Mouse (Mus musculus) midbrain, embryonic 15.5 days (tissue): ENCODE measurements around the gene Clstn3. TPM values are rescaled to one million over a fixed set of nuclear protein-coding genes. Genes with fewer than 3 reads are reported as not detected.

Source experiments
- ATAC-seq: fragments of 200-750 bp; cut with Nextera tagmentation; replicated peaks from 2 replicates; pipeline ENCODE4 v1.8.0; 2017; ENCODE audit warnings: moderate TSS enrichment
- H3K27ac ChIP-seq: fragments of 300-500 bp; sonication (generic); 2 replicates; pipeline ENCODE4 v1.5.1; 2015; ENCODE audit warnings: mild to moderate bottlenecking, inconsistent platforms
- H3K27me3 ChIP-seq: fragments of 300-500 bp; sonication (generic); replicated peaks from 2 replicates; pipeline ENCODE4 v1.6.1; 2015; ENCODE audit warnings: inconsistent platforms
- H3K36me3 ChIP-seq: fragments of 300-500 bp; sonication (generic); replicated peaks from 2 replicates; pipeline ENCODE4 v1.6.1; 2015; ENCODE audit warnings: inconsistent platforms
- H3K4me1 ChIP-seq: fragments of 300-500 bp; sonication (generic); 2 replicates; pipeline ENCODE4 v1.6.1; 2015; ENCODE audit warnings: inconsistent platforms
- H3K4me2 ChIP-seq: fragments of 300-500 bp; sonication (generic); 2 replicates; pipeline ENCODE4 v1.6.1; 2015; ENCODE audit warnings: inconsistent platforms, mild to moderate bottlenecking, moderate library complexity
- H3K4me3 ChIP-seq: fragments of 300-500 bp; sonication (generic); 2 replicates; pipeline ENCODE4 v1.5.1; 2015; ENCODE audit warnings: mild to moderate bottlenecking, inconsistent platforms
- H3K9ac ChIP-seq: fragments of 300-500 bp; sonication (generic); 2 replicates; pipeline ENCODE4 v1.6.1; 2015; ENCODE audit warnings: mild to moderate bottlenecking, inconsistent platforms
- H3K9me3 ChIP-seq: fragments of 300-500 bp; sonication (generic); 2 replicates; pipeline ENCODE4 v1.6.1; 2016; ENCODE audit warnings: inconsistent platforms
- WGBS: fragments of 180-500 bp; shearing (Covaris S2); methylation state at CpG from one replicate; pipeline ENCODE4 v1.1.7; 2015; ENCODE audit warnings: mixed read lengths; 5-methylcytosine and 5-hydroxymethylcytosine counted together
- polyA plus RNA-seq: library from polyadenylated mRNA; unstranded; fragments of >200 nt; fragmentation: Nextera tagmentation; extraction: Ambion mirVana; gene quantifications from 2 replicates; pipeline ENCODE4 v1.2.1, GENCODE M21; 2015

Gene Clstn3
- polyA plus RNA-seq, 1 experiment from 2014 or later, result 153 TPM

DNA sequence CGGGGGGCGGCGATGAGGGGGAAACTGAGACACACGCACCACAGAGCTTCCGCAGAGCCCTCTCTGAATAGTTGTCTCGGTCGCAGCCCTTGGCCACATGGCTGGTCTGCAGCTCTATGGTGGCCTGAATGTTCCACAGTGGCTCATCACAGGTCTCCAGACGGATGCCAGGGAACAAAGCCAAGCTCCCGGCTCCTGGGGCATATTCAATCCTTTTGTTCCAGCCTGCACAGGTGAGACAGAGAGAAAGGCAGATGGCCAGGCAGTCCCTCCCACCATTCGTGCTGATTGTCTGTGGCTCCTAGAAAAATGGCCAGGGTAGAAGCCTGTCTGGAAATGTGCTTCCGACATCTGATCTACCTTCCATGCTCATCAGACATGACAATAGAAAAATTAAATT is 6.1 kb downstream of the Clstn3 start:
- Histone ChIP-seq H3K4me3 (no peak overlapping the region), H3K4me2 (no peak overlapping the region), H3K9ac (no peak overlapping the region), H3K9me3 (no peaks in the 10 kb centered on the region), H3K4me1 (peaks cover 17% of the 10 kb centered on the region), H3K36me3 (peaks cover 20% of the 10 kb centered on the region), H3K27ac (no peak overlapping the region), H3K27me3 (no peaks in the 10 kb centered on the region)
- ATAC-seq, result no peak
- 84% methylated on average over 11 of the region's 11 CpGs for WGBS

DNA sequence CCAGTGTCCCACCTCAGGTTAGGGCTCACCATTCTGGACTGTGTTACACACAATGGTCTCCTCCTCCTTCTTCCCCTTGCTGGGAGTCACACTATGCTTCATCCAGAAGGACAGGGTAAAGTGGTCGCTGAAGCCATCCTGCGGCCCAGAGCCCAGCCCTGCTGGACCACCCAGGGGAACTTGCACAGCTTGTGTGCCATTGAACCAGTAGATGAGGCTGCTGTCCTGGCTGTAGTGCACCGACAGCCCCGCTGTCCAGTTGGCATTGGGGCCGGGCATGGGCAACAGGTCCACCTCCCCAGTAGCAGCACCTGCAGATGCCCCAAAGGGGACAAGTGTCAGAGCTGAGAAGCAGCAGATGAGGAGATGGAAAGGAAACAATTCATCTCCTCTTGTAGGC is 6.8 kb downstream of the Clstn3 start:
- peaks cover 24% of the 10 kb centered on the region for H3K36me3 ChIP-seq
- no peak overlapping the region for H3K27ac ChIP-seq
- no peak overlapping the region for H3K4me2 ChIP-seq
- no peak for ATAC-seq
- no peaks in the 10 kb centered on the region for H3K9me3 ChIP-seq
- 91% methylated on average over 5 of the region's 5 CpGs for WGBS
- H3K27me3 ChIP-seq, result no peaks in the 10 kb centered on the region
- peaks cover 11% of the 10 kb centered on the region for H3K4me1 ChIP-seq
- no peak overlapping the region for H3K9ac ChIP-seq
- H3K4me3 ChIP-seq, result no peak overlapping the region

DNA sequence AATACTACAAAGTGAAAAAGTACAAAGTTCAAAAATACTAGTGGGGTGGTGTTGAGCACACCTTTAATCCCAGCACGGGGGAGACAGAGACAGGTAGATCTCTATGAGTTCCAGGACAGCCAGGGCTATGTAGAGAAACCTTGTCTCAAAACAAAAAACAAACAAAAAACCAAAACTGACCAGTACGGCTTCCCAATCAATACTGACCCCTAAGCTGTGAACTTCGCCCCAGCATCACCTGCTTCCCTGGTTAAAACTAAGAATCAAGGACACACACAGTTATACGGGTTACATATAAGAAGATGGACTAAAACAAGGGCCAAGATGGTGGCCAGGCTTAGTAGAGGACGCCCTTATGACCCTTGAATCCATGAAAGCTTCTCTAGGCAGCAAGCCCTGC is 8.4 kb downstream of the Clstn3 start:
- peaks cover 21% of the 10 kb centered on the region for H3K36me3 ChIP-seq
- 94% methylated on average over 5 of the region's 5 CpGs for WGBS

DNA sequence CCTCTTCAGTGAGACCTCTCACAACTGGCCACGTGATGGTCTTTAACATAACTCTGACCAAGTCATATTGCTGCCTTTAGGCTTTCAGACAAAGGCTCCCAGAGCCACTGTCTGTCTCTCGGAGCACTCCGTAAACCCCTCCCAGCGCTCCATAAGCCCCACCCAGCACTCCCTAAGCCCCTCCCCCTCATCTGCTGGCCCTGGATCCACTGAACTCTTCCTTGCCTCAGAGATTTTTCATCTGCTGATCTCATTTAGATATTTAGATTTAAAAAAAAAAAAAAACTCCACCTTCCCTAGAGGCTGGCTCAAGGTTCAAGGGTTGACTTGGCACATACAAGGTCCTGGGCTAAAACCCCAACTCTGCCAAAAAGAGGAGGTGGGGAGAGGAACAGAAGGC is 10.8 kb downstream of the Clstn3 start:
- 52% methylated on average over 4 of the region's 4 CpGs for WGBS
- Histone ChIP-seq H3K9me3 (no peaks in the 10 kb centered on the region), H3K4me2 (no peak overlapping the region), H3K27ac (no peak overlapping the region), H3K4me3 (no peak overlapping the region), H3K27me3 (no peaks in the 10 kb centered on the region), H3K36me3 (peaks cover 26% of the 10 kb centered on the region), H3K9ac (no peak overlapping the region), H3K4me1 (no peaks in the 10 kb centered on the region)
- ATAC-seq, result no peak

More for the DNA sequence above, 8.4 kb downstream of the Clstn3 start:
- Histone ChIP-seq H3K27me3 (no peaks in the 10 kb centered on the region), H3K4me1 (no peaks in the 10 kb centered on the region), H3K9ac (no peak overlapping the region), H3K9me3 (no peaks in the 10 kb centered on the region), H3K4me2 (no peak overlapping the region), H3K27ac (no peak overlapping the region), H3K4me3 (no peak overlapping the region)
- ATAC-seq, result no peak

DNA sequence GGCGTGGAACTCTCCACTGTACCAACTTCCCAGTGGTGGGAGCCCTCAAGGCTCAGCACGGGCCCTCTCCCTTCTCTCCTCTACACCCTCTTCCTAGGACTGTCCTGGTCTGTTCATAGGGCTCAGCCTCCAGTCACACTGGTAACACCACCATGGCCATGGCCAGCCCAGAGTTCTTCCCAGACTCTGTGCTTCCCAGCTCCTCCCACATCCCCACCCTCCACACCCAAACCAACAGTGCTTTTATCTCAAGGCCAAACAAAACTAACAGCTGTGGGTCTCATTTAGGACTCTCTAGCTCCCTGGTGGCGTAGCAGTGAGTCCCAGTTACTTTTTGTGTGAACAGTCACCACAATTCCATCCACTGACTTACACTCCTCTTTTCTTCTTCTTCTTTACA is 12.6 kb downstream of the Clstn3 start:
- Histone ChIP-seq H3K9ac (no peak overlapping the region), H3K36me3 (peaks cover 23% of the 10 kb centered on the region), H3K27ac (no peak overlapping the region), H3K4me2 (no peak overlapping the region), H3K4me1 (no peaks in the 10 kb centered on the region), H3K27me3 (no peaks in the 10 kb centered on the region), H3K9me3 (no peaks in the 10 kb centered on the region), H3K4me3 (no peak overlapping the region)
- 81% methylated on average over 3 of the region's 3 CpGs for WGBS
- ATAC-seq, result no peak

DNA sequence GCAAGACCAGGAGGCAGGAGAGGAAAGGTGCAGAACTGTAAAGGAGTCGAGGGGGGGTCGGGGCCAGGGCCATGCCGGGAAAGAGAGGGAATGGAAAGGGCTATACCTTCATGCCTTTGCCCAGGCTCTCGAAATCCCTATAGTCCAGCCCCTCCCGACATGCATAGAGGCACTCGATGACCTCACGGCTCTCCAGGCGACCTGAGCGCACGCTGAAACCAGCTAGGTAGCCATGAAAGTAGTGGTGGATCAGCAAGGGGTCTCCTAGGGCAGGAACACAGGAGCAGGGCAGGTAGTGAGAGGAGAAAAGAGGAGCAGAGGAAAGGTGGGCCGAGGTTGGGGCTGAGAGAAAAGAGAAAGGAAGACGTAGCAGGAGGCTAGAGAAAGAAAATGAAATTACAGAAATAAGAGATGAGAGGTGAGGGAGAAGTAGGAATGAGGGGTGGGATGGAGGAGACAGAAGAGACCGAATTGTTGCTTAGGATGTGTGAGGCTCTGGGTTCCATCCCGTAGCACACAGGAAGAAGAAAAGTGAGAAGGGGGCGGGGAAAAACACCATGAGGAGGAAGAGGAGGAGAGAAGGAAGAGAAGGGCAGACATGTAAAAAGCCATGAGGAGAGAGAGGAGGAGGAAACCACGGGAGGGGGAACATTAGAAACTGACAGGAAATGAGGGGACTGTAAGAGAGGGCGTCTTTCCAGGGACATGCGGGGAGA is 14.8 kb downstream of the Clstn3 start:
- Histone ChIP-seq H3K36me3 (peaks cover 24% of the 10 kb centered on the region), H3K9me3 (no peaks in the 10 kb centered on the region), H3K9ac (no peak overlapping the region), H3K4me3 (no peak overlapping the region), H3K27ac (no peak overlapping the region), H3K27me3 (no peaks in the 10 kb centered on the region), H3K4me2 (no peak overlapping the region), H3K4me1 (no peaks in the 10 kb centered on the region)
- 84% methylated on average over 18 of the region's 18 CpGs for WGBS
- no peak for ATAC-seq

DNA sequence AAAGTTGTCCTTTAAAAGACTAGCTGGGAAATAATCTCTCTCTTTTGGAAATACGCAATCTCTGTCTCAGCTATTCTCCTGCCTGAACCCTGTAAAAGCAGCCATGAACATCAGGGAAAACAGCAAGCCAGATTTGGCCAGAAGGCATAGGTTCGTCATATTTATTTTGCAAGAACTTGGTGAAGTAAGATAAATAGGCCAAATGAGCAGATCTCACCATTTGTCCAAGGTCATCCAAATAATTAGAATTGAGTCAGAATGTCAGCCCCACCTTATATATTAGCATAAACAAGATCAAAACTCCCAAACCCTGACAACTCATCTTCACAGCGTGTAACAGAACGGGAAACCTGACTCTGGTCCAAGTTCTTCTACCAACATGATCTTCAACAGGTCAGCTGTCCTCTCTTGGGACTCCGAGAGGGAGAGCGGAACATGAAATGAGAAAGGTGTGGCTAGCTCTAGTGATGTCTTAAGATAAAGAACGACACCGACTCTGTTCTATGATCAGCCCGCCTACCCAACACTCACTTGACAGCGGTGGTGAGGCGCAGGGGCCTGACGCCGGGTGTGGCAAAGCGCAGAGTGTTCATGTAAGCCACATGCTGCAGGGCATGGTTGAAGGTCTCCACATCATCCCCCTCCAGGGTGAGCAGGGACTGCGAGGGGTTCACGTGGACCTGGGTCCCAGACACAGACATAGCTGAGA is 15.5 kb downstream of the Clstn3 start:
- H3K36me3 ChIP-seq, result peaks cover 21% of the 10 kb centered on the region

DNA sequence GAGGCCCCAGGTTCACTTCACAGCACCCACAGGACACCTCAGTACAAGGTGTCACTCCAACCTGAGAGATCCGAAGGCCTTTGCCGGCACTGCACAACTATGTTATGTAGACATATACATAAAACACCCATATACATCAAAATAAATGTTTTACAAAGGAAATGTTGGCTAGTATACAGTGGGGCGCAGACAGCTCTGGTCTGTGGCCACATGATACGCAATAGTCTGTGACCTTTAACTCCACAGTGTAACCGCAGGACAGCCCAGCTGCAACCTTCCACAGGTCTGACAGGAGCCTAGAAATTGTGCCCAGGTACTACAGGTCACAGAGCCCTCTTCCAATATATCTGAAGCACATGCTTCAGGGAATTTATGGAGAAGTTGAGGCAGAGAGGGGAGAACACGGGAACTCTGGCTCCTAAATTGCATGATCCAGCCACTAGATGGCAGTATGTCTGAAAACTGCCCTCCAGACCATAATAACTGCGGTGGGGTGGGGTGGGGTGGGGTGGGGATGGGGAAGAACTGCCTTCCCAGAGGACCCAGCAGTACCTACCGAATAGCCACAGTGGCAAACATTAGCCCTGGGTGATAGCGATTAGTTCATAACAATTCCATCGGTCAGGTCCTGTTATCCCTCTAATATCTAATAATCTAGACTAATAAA is 16.3 kb downstream of the Clstn3 start:
- H3K9ac ChIP-seq, result no peak overlapping the region
- no peak overlapping the region for H3K27ac ChIP-seq
- no peak overlapping the region for H3K4me2 ChIP-seq
- H3K27me3 ChIP-seq, result no peaks in the 10 kb centered on the region
- 67% methylated on average over 10 of the region's 10 CpGs for WGBS
- no peak overlapping the region for H3K4me3 ChIP-seq
- H3K4me1 ChIP-seq, result no peaks in the 10 kb centered on the region
- ATAC-seq, result no peak
- no peaks in the 10 kb centered on the region for H3K9me3 ChIP-seq
- H3K36me3 ChIP-seq, result peaks cover 19% of the 10 kb centered on the region

More for the DNA sequence above, 15.5 kb downstream of the Clstn3 start:
- no peak overlapping the region for H3K4me2 ChIP-seq
- no peak overlapping the region for H3K4me3 ChIP-seq
- H3K4me1 ChIP-seq, result no peaks in the 10 kb centered on the region
- H3K27ac ChIP-seq, result no peak overlapping the region
- WGBS, result 95% methylated on average over 16 of the region's 16 CpGs
- no peak overlapping the region for H3K9ac ChIP-seq
- no peak for ATAC-seq
- H3K9me3 ChIP-seq, result no peaks in the 10 kb centered on the region
- no peaks in the 10 kb centered on the region for H3K27me3 ChIP-seq

DNA sequence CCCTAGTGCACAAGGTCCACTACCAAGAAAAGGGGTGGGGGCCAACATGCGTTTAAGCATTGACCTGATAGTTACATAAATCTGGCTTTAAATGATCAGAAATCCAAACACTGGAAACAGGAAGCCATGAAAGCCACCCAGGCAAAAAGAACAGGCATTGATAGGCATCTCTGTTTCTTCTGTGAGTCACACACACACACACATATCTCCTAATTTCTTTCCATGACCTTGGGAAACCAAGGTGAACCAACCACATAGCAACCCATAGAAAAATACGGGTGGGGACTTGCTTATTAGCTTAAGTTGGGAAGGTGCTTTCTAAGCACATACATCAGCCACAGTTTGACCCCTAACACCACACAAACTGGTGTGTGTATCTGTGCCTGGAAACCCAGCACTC is 17.2 kb downstream of the Clstn3 start:
- Histone ChIP-seq H3K4me2 (no peak overlapping the region), H3K27ac (no peak overlapping the region), H3K9me3 (no peaks in the 10 kb centered on the region), H3K27me3 (no peaks in the 10 kb centered on the region), H3K4me1 (no peaks in the 10 kb centered on the region), H3K4me3 (no peak overlapping the region), H3K9ac (no peak overlapping the region), H3K36me3 (peaks cover 17% of the 10 kb centered on the region)
- no peak for ATAC-seq
- WGBS, result 83% methylated on average over 2 of the region's 2 CpGs

DNA sequence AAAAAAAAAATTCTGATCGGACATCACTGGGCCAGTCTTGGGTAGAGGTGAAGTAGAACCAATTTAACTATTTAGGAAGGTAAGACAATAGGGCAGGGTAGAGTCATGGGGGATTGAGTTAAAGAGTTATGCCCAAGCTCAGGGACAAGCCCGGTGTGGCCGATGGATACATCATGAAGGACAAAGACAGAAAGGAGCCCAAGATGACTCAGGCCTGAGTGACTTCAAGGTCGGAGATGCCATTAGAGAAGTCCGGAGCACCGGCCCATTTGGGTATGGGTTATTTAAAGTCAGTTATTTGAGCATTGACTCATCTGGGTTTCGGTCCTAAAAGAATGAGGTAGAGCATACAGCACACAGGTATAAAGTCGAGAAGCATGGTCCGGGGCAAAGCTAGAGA is 18.1 kb downstream of the Clstn3 start:
- peaks cover 20% of the 10 kb centered on the region for H3K36me3 ChIP-seq
- H3K9ac ChIP-seq, result no peak overlapping the region
- H3K9me3 ChIP-seq, result no peaks in the 10 kb centered on the region
- H3K27ac ChIP-seq, result no peak overlapping the region
- no peak overlapping the region for H3K4me3 ChIP-seq
- H3K4me2 ChIP-seq, result no peak overlapping the region
- no peaks in the 10 kb centered on the region for H3K27me3 ChIP-seq
- WGBS, result 95% methylated on average over 9 of the region's 9 CpGs
- no peaks in the 10 kb centered on the region for H3K4me1 ChIP-seq
- ATAC-seq, result no peak

DNA sequence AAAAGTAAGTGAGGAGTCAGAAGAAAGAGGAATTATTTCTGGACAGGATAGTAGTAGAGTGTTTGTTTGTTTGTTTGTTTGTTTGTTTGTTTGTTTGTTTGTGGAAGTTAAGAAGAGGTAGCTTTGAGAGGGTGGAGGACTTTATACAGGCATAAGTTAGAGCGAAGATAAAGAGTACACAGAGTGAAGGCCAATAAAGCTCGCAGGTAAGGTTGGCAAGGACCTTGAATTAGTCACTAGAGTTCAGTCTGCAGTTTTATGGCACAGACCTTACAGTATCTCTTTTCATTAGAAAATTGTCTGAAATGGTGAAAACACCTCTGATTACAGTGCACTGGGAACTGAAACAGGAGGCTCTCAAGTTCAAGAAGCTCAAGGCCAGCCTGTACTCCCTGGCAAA is 18.6 kb downstream of the Clstn3 start:
- H3K36me3 ChIP-seq, result peaks cover 20% of the 10 kb centered on the region
- H3K4me2 ChIP-seq, result no peak overlapping the region
- H3K4me1 ChIP-seq, result no peaks in the 10 kb centered on the region
- no peak for ATAC-seq
- WGBS, result 92% methylated on average over 2 of the region's 2 CpGs
- no peak overlapping the region for H3K4me3 ChIP-seq
- H3K27me3 ChIP-seq, result no peaks in the 10 kb centered on the region
- H3K9ac ChIP-seq, result no peak overlapping the region
- no peak overlapping the region for H3K27ac ChIP-seq
- H3K9me3 ChIP-seq, result no peaks in the 10 kb centered on the region

DNA sequence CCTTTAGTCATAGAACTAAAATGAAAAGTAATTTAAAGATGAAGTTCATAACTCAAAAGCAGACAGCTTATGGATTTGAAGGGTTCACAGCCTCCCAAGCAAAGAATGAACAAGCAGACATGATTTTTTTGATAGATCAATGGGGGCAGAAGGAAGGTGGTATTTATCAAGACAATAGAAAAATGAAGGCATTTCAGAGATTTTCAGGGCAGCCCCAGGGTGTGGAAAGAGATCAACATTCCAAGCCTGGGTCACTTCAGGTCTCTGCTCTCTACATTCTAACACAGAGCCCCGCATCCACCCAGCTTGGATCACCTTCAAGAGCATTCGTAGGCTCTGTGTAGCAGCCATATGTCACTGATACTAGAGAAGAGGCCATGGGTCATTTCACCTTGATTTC is 21.3 kb downstream of the Clstn3 start:
- H3K9ac ChIP-seq, result no peak overlapping the region
- H3K4me2 ChIP-seq, result no peak overlapping the region
- no peaks in the 10 kb centered on the region for H3K27me3 ChIP-seq
- ATAC-seq, result no peak
- 97% methylated on average over 2 of the region's 2 CpGs for WGBS
- no peaks in the 10 kb centered on the region for H3K9me3 ChIP-seq
- H3K27ac ChIP-seq, result no peak overlapping the region
- H3K4me1 ChIP-seq, result no peaks in the 10 kb centered on the region
- H3K36me3 ChIP-seq, result peaks cover 20% of the 10 kb centered on the region
- no peak overlapping the region for H3K4me3 ChIP-seq
